Mouse (Mus musculus) kidney, postnatal 0 days (tissue): ENCODE results near the gene D7Ertd443e. TPM values are rescaled to one million over a fixed set of nuclear protein-coding genes. Genes with fewer than 3 reads are reported as not detected.
A peak's percentile ranks its signal among the peaks of the same experiment; 100 is the strongest.

Experiments
- ATAC-seq: fragments of 200-750 bp; cut with Nextera tagmentation; replicated peaks from 2 replicates; pipeline ENCODE4 v1.8.0; 2017; ENCODE audit warnings: low read depth, moderate number of reproducible peaks, moderate TSS enrichment, moderate library complexity; ENCODE audit not compliant: low FRiP score
- DNase-seq: peaks from one replicate; pipeline ENCODE4 v3.0.0-alpha.2; 2016; ENCODE audit warnings: low spot score
- H3K27ac ChIP-seq: fragments of 300-500 bp; sonication (generic); 2 replicates; pipeline ENCODE4 v1.5.1; 2014; ENCODE audit warnings: mild to moderate bottlenecking
- H3K27me3 ChIP-seq: fragments of 300-500 bp; sonication (generic); 2 replicates; pipeline ENCODE4 v1.6.1; 2014; ENCODE audit warnings: low read length, mixed read lengths; ENCODE audit not compliant: insufficient read depth
- H3K36me3 ChIP-seq: fragments of 300-500 bp; sonication (generic); 2 replicates; pipeline ENCODE4 v1.6.1; 2014; ENCODE audit warnings: low read length, mixed read lengths; ENCODE audit not compliant: insufficient read depth
- H3K4me1 ChIP-seq: fragments of 300-500 bp; sonication (generic); replicated peaks from 2 replicates; pipeline ENCODE4 v1.6.1; 2014; ENCODE audit warnings: antibody characterized with exemption, low read length, mixed read lengths; ENCODE audit not compliant: insufficient read depth
- H3K4me2 ChIP-seq: fragments of 300-500 bp; sonication (generic); 2 replicates; pipeline ENCODE4 v1.6.1; 2014; ENCODE audit warnings: mild to moderate bottlenecking, low read length, moderate library complexity, mixed read lengths
- H3K4me3 ChIP-seq: fragments of 300-500 bp; sonication (generic); replicated peaks from 2 replicates; pipeline ENCODE4 v1.5.1; 2014; ENCODE audit warnings: low read depth, low read length
- H3K9ac ChIP-seq: fragments of 300-500 bp; sonication (generic); 2 replicates; pipeline ENCODE4 v1.6.1; 2014; ENCODE audit warnings: low read depth, low read length
- H3K9me3 ChIP-seq: fragments of 300-500 bp; sonication (generic); replicated peaks from 2 replicates; pipeline ENCODE4 v1.6.1; 2016; ENCODE audit warnings: low read length, inconsistent platforms, mixed read lengths
- CTCF ChIP-seq: IDR thresholded peaks from 2 replicates; pipeline ENCODE4 v1.5.1; 2016; ENCODE audit warnings: antibody characterized with exemption, low read depth, mild to moderate bottlenecking, moderate library complexity
- WGBS: fragments of 180-500 bp; shearing (Covaris S2); extraction: QIAGEN DNeasy Blood & Tissue Kit; methylation state at CpG from one replicate; pipeline ENCODE4 v1.1.7; 2014; 5-methylcytosine and 5-hydroxymethylcytosine counted together
- polyA plus RNA-seq: library from polyadenylated mRNA; unstranded; fragments of >200 nt; fragmentation: Nextera tagmentation; extraction: Ambion mirVana; gene quantifications from 2 replicates; pipeline ENCODE4 v1.2.1, GENCODE M21; 2015

Gene D7Ertd443e
- polyA plus RNA-seq, 1 experiment from 2014 or later: 0.42 TPM

- Histone ChIP-seq H3K4me1 (peaks cover 16% of the 10 kb centered on the region; the same call in 1 of the 2 replicates), H3K36me3 (no peaks in the 10 kb centered on the region), H3K9ac (no peak overlapping the region), H3K27me3 (no peaks in the 10 kb centered on the region), H3K27ac (no peak overlapping the region), H3K9me3 (no peaks in the 10 kb centered on the region), H3K4me3 (no peak overlapping the region), H3K4me2 (no peak overlapping the region)
- ATAC-seq: no peak
- WGBS: 80% methylated on average over 3 of the region's 3 CpGs
- DNase-seq: no peak
- TF ChIP-seq CTCF: no peak
These were observed 159.2 kb downstream of the D7Ertd443e start for GRCm38 (mm10) chr7:134226231-134226630.

- Histone ChIP-seq H3K4me1 (peaks cover 16% of the 10 kb centered on the region; the same call in 1 of the 2 replicates), H3K4me2 (peak overlapping the region; percentile 99), H3K27ac (peak overlapping the region; percentile 57; the same call in 1 of the 2 replicates), H3K27me3 (no peaks in the 10 kb centered on the region), H3K36me3 (no peaks in the 10 kb centered on the region), H3K9ac (peak overlapping the region; percentile 55), H3K9me3 (no peaks in the 10 kb centered on the region), H3K4me3 (peak overlapping the region; percentile 59)
- TF ChIP-seq CTCF: no peak
- peak; percentile 50; the same call in 1 of the 2 replicates for ATAC-seq
- peak; percentile 79 for DNase-seq
- WGBS: under 1% methylated on average over 76 of the region's 90 CpGs
These were observed 160.5 kb downstream of the D7Ertd443e start for GRCm38 (mm10) chr7:134224741-134225612.

DNA sequence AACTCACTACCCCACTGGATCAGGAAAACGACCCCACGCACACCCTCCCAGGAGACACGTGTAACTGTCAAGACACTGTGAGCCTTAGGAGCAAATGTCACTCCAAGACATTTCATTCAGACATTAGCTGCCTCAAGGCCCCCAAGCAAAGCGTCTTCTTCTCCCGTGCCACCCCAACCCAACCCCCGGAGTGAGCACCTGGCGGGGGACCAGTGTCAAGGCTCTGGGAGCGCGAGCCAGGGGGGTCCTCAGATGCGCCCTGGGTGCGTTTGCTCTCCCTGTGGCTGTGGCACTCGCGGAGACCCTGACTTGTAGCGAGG lies 161.1 kb downstream of the D7Ertd443e start:
- TF ChIP-seq CTCF: no peak

GRCm38 (mm10) chr7:134223444-134224161 lies 161.9 kb downstream of the D7Ertd443e start:
- ATAC-seq (no peak), DNase-seq (peak; percentile 87)
- WGBS: 27% methylated on average over 16 of the region's 16 CpGs
- Histone ChIP-seq H3K4me3 (peak overlapping the region; percentile 59), H3K9me3 (no peaks in the 10 kb centered on the region), H3K4me2 (peak overlapping the region; percentile 99), H3K4me1 (peaks cover 16% of the 10 kb centered on the region; the same call in 1 of the 2 replicates), H3K27ac (no peak overlapping the region), H3K27me3 (no peaks in the 10 kb centered on the region), H3K36me3 (no peaks in the 10 kb centered on the region), H3K9ac (no peak overlapping the region)
- TF ChIP-seq CTCF: peak; percentile 86

More for the DNA sequence above, 161.1 kb downstream of the D7Ertd443e start:
- Histone ChIP-seq H3K36me3 (no peaks in the 10 kb centered on the region), H3K4me1 (peaks cover 16% of the 10 kb centered on the region; the same call in 1 of the 2 replicates), H3K9ac (peak overlapping the region; percentile 55), H3K4me2 (peak overlapping the region; percentile 99), H3K27me3 (no peaks in the 10 kb centered on the region), H3K4me3 (peak overlapping the region; percentile 59), H3K27ac (peak overlapping the region; percentile 57; the same call in 1 of the 2 replicates), H3K9me3 (no peaks in the 10 kb centered on the region)
- ATAC-seq (no peak), DNase-seq (no peak)
- WGBS: 1% methylated on average over 14 of the region's 14 CpGs

Other genes starting within 250 kb of the D7Ertd443e start
- gene Adam12, start 153.5 kb downstream of the D7Ertd443e start, polyA plus RNA-seq: 2.6 and 2.8 TPM in 2 replicates